Mouse (Mus musculus) ES-E14 (cell line): ENCODE results near the gene Nfatc2. TPM values are rescaled to one million over a fixed set of nuclear protein-coding genes. Genes with fewer than 3 reads are reported as not detected.

Source experiments
- DNase-seq: peaks from one replicate; pipeline ENCODE4 v3.0.0-alpha.2; 2013; ENCODE audit warnings: low read depth, low spot score
- H3K27ac ChIP-seq: 2 replicates; pipeline ENCODE4 v1.5.1; 2012; ENCODE audit warnings: low read depth, mild to moderate bottlenecking, low read length, moderate library complexity, mixed read lengths; ENCODE audit not compliant: poor library complexity, insufficient read depth, severe bottlenecking
- H3K36me3 ChIP-seq: 2 replicates; pipeline ENCODE4 v1.6.1; 2012; ENCODE audit warnings: mild to moderate bottlenecking, low read length, moderate library complexity, mixed read lengths; ENCODE audit not compliant: control insufficient read depth, poor library complexity, insufficient read depth, severe bottlenecking
- H3K4me1 ChIP-seq, 2 experiments: fragments of 150-350 bp in 1 of 2; sonication (generic) in 1 of 2; 2 replicates each; pipeline ENCODE4 v1.6.1; 2012; ENCODE audit warnings: low read length in 2 of 2, mild to moderate bottlenecking in 1 of 2, mixed read lengths in 1 of 2; ENCODE audit not compliant: control insufficient read depth in 2 of 2, insufficient read depth in 2 of 2, poor library complexity in 1 of 2
- H3K4me3 ChIP-seq, 2 experiments: fragments of 150-350 bp in 1 of 2; sonication (generic) in 1 of 2; 2 replicates each; pipeline ENCODE4 v1.5.1; 2012; ENCODE audit warnings: low read length in 2 of 2, low read depth in 1 of 2, mild to moderate bottlenecking in 1 of 2, mixed read lengths in 1 of 2; ENCODE audit not compliant: insufficient read depth in 1 of 2, poor library complexity in 1 of 2, severe bottlenecking in 1 of 2
- H3K9ac ChIP-seq: 2 replicates; pipeline ENCODE4 v1.6.1; 2012; ENCODE audit warnings: low read depth, mild to moderate bottlenecking, low read length, mixed read lengths; ENCODE audit not compliant: poor library complexity, insufficient read depth, severe bottlenecking
- H3K9me3 ChIP-seq: fragments of 150-350 bp; sonication (generic); 2 replicates; pipeline ENCODE4 v1.6.1; 2012; ENCODE audit warnings: low read depth, mild to moderate bottlenecking, low read length; ENCODE audit not compliant: control insufficient read depth, insufficient read depth
- CHD2 ChIP-seq: IDR thresholded peaks from 2 replicates; pipeline ENCODE4 v1.6.1; 2014; ENCODE audit warnings: mild to moderate bottlenecking, low read depth, low read length, inconsistent platforms
- HCFC1 ChIP-seq: IDR thresholded peaks from 2 replicates; pipeline ENCODE4 v1.6.1; 2012; ENCODE audit warnings: low read length, inconsistent platforms, borderline replicate concordance; ENCODE audit not compliant: insufficient read depth
- MAFK ChIP-seq: IDR thresholded peaks from 2 replicates; pipeline ENCODE4 v1.6.1; 2014; ENCODE audit warnings: mild to moderate bottlenecking, low read depth, low read length, inconsistent platforms; ENCODE audit not compliant: insufficient read depth
- ZC3H11A ChIP-seq: IDR thresholded peaks from 2 replicates; pipeline ENCODE4 v1.6.1; 2012; ENCODE audit warnings: low read depth, mild to moderate bottlenecking, inconsistent platforms, low read length, borderline replicate concordance
- ZNF384 ChIP-seq: IDR thresholded peaks from 2 replicates; pipeline ENCODE4 v1.6.1; 2012; ENCODE audit warnings: low read depth, low read length, inconsistent platforms
- in situ Hi-C, 2 experiments: fragments of 600-800 bp; cut with MboI; formaldehyde crosslinking; loops; one replicate each; pipeline ENCODE4 v1.15.1; 2025; ENCODE audit warnings: low sequenced_read_pairs in 2 of 2, inconsistent platforms in 1 of 2; ENCODE audit not compliant: unreplicated experiment in 2 of 2
- total RNA-seq: library from RNA; depleted of rRNA; stranded (reverse); fragments of 300-350 nt; gene quantifications from 2 replicates; pipeline ENCODE4 v1.2.3, GENCODE M21; 2012

Nfatc2 gene
- total RNA-seq, 1 experiment: 2.0 TPM

DNA sequence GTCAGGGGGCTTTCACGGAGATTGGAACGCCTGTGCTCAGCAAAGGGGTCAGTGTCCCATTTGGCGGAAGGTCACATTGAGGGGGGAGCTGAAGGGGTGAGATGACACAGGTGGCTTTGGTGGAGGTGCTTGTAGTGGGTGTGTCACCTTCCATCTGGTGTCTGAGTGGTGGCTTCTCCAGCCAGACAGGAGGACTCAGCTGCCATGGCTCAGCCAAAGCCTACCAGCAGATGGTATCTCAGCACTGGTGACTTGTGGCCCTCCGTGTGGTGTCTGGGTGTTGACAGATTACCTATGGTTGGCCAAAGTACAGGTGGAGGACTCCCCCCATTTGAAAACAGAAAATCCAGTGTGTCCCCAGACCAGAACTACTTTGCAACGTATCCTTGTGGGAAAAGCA is 134.3 kb downstream of the Nfatc2 start:
- H3K27ac ChIP-seq: no peak overlapping the region
- no peaks in the 10 kb centered on the region for H3K9me3 ChIP-seq
- H3K4me3 ChIP-seq: no peak overlapping the region
- no peak for TF ChIP-seq ZNF384
- TF ChIP-seq HCFC1: no peak
- TF ChIP-seq ZC3H11A: no peak
- no peak for TF ChIP-seq CHD2
- TF ChIP-seq MAFK: no peak
- in situ Hi-C loops: loop anchor here (25.0 kb wide), 1 partner anchor 395 kb away; no protein-coding TSS in a partner anchor
- H3K4me1 ChIP-seq: no peaks in the 10 kb centered on the region
- no peak for DNase-seq
- no peaks in the 10 kb centered on the region for H3K36me3 ChIP-seq
- H3K9ac ChIP-seq: no peak overlapping the region

GRCm38 (mm10) chr2:168466066-168466465 is 135.4 kb downstream of the Nfatc2 start:
- no peak overlapping the region for H3K9ac ChIP-seq
- H3K36me3 ChIP-seq: no peaks in the 10 kb centered on the region
- in situ Hi-C loops: loop anchor here (25.0 kb wide), 1 partner anchor 396 kb away; no protein-coding TSS in a partner anchor
- TF ChIP-seq ZNF384 (no peak), CHD2 (no peak)
- no peak overlapping the region for H3K4me3 ChIP-seq
- no peaks in the 10 kb centered on the region for H3K4me1 ChIP-seq
- H3K9me3 ChIP-seq: no peaks in the 10 kb centered on the region
- H3K27ac ChIP-seq: no peak overlapping the region
- no peak for DNase-seq

DNA sequence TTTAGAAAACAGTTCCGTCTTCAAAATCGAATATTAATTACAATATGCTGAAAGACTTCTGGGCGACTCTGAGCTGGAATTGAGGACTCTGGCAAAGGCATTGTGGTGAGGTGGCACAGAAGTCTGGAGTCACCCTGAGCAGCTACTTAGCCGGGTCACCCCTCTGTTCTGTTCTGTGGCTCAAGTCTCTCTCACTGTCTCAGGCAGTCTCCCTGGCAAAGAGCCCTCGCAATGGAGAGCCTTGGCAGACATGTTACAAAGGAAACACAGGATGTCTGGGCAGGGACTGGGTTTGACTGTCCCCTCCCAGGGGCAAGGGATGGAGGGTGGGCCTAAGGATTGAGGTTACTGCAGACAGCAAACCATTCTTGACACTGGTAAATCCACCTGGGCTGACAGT is 135.8 kb downstream of the Nfatc2 start:
- H3K27ac ChIP-seq: no peak overlapping the region
- no peak overlapping the region for H3K4me3 ChIP-seq
- 0 out of 4 replicates have a peak, but pooled peaks cover 0 to 2% of the 10 kb centered on the region in 2 experiments for H3K4me1 ChIP-seq
- TF ChIP-seq MAFK (no peak), ZC3H11A (no peak), CHD2 (no peak), HCFC1 (no peak), ZNF384 (no peak)
- H3K9me3 ChIP-seq: no peaks in the 10 kb centered on the region
- in situ Hi-C loops: loop anchor here (25.0 kb wide), 1 partner anchor 397 kb away; no protein-coding TSS in a partner anchor
- no peak for DNase-seq
- no peaks in the 10 kb centered on the region for H3K36me3 ChIP-seq
- H3K9ac ChIP-seq: no peak overlapping the region

DNA sequence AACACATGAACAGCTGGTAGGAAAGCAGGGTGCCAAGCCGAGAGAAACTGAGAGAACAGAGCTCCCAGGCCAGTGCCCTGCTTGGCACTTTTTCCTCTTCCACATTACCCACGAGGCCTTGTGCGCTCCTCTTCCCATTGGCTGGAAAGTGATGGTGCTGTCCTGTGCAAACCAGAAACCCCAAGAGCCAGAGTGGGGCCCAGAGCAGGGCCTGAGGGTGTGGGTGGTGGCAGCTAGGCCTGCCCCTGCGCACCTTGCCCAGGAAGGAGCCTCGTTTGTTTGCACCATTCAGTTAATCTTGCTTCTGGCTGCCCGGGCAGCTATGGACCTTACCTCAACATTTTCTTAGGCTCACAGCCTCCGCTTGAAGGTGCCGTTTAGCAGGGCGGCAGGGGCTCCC is 139.6 kb downstream of the Nfatc2 start:
- TF ChIP-seq ZNF384: no peak
- no peak for TF ChIP-seq ZC3H11A
- TF ChIP-seq HCFC1: no peak
- no peak for TF ChIP-seq MAFK
- TF ChIP-seq CHD2: no peak
- no peak for DNase-seq
- in situ Hi-C loops: loop anchor here (25.0 kb wide), 1 partner anchor 400 kb away; no protein-coding TSS in a partner anchor
- no peaks in the 10 kb centered on the region for H3K36me3 ChIP-seq
- no peak overlapping the region for H3K4me3 ChIP-seq
- H3K9ac ChIP-seq: no peak overlapping the region
- 0 out of 4 replicates have a peak, but pooled peaks cover 0 to 2% of the 10 kb centered on the region in 2 experiments for H3K4me1 ChIP-seq
- H3K27ac ChIP-seq: no peak overlapping the region
- no peaks in the 10 kb centered on the region for H3K9me3 ChIP-seq

DNA sequence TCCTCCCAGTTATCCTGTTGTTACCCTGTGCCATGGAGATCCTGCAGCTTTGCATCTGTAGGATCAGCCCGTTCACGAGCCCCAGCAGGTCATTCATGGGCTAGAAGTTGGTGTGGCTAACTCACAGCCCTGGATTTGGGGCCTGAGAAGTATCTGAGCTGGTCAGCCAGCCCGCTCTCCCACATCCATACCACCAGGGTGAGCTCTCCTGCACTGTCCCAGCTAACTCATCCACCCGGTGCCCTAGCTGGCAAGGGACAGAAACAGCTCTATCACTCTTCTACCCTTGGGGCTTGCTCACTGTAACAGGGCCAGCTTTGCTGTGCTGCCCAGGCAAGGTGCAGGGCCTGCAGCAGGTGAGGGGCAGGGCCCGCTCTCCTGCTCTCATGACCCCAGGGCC is 141.8 kb downstream of the Nfatc2 start:
- H3K9me3 ChIP-seq: no peaks in the 10 kb centered on the region
- no peaks in the 10 kb centered on the region for H3K36me3 ChIP-seq
- H3K4me3 ChIP-seq: no peak overlapping the region
- TF ChIP-seq CHD2 (no peak), MAFK (no peak), ZC3H11A (no peak), HCFC1 (no peak), ZNF384 (no peak)
- 0 out of 4 replicates have a peak, but pooled peaks cover 0 to 2% of the 10 kb centered on the region in 2 experiments for H3K4me1 ChIP-seq
- H3K27ac ChIP-seq: no peak overlapping the region
- no peak overlapping the region for H3K9ac ChIP-seq
- in situ Hi-C loops: loop anchor here (25.0 kb wide), 1 partner anchor 403 kb away; no protein-coding TSS in a partner anchor
- no peak for DNase-seq
